Mouse (Mus musculus) heart, adult 18-20 months (tissue): ENCODE data around the gene A730046J19Rik. TPM values are rescaled to one million over a fixed set of nuclear protein-coding genes. Genes with fewer than 3 reads are reported as not detected.
A peak's percentile ranks its signal among the peaks of the same experiment; 100 is the strongest.

Experiments
- DNase-seq, 2 experiments: peaks; one replicate each; pipeline ENCODE4 v3.0.0; 2021 to 2022; ENCODE audit warnings: mixed read lengths in 1 of 2
- long read RNA-seq, 2 experiments: library from polyadenylated mRNA; stranded (forward); transcript quantifications; one replicate each; pipeline ENCODE4 v2.0.0; 2021
- total RNA-seq, 2 experiments: library from RNA; stranded (reverse); gene quantifications; 2 replicates each; pipeline ENCODE4 v1.2.3; 2021

Gene A730046J19Rik
- total RNA-seq: under 1 TPM; 0.49 to 0.57 TPM
- long read RNA-seq, experiment 1: 0 reads
- long read RNA-seq, experiment 2: 0 reads

DNA sequence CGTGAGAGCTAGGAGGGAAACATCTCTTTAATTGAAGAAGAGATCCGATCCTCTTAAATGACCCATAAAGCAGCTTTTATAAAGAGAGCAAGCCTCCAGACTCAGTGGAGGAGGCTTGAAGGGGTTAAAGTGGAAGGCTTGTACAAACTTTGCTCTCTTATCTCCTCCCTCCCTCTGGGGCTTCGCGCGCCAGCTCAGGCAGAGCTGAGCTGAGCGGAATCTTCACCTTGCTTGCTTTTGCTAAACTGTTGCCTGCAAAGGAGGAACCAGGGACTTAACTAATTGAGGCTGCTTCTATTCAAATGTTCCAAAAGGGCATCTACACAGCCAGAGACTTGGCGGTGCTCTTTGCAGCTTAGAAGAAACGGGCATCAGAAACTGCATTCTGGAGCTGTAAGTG is at the start of gene A730046J19Rik:
Gene A730046J19Rik (plus strand): TSS at position 173 of the 400 bp plus-strand sequence.
- DNase-seq: no peak

DNA sequence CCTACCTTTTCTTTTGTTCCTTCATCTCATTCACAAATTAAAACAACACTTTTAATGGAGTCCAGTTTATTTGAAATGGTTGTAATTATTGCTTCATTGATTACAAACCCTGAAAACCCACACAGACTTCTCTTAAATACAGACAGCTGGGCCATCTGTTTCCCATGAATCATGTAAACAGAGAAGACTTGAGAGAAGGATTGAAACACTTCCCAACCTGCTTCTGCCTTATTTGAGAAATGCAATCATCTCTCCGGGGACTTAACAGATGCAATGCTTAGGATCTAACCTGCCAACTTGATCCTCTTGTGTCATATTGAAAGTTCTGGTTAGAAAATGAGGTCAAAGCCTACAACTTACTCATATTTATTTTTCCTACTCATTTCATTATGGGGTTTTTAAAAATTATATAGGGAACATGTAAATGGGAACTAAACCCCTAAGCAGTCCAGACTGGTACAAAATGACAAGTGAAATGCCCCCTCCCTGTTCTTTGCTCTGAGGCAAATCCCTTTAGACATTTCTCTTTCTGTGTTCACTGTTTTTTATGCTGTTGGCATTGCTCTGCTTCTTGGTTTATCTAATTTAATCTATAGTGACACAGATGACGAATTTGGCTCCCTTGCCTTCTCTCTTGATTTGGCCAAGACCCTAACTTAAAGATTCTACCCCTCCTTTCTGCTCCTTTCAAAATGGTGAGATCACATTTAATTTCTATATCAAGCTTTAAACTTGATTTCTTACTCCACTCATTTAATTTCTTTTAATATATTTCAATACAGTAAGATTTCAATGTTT is 48.7 kb upstream of the A730046J19Rik start:
- peak in 1 of 2 experiments; percentile 7 for DNase-seq

- no peak for DNase-seq
Measured at GRCm38 (mm10) chrX:144136281-144136680, 17.2 kb upstream of the A730046J19Rik start.

DNA sequence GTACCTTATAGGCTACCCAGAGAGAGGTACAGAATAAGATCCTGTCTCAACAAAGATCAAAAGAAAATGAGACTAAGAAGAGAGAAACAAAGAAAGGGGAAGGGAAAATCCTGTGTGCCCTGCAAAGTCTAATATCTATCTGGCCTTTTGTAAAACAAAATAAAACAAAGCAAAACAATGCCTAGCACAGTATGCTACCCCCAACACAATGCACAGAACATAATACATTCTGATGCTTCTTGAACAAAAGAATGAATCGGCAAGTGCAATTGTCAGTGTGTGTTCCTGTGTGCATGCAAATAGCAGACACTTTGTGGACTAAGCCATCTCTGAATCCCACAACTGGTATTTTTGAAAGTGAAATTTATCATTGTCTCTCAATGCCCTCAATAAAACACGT is 3.5 kb upstream of the A730046J19Rik start:
- DNase-seq: no peak

DNA sequence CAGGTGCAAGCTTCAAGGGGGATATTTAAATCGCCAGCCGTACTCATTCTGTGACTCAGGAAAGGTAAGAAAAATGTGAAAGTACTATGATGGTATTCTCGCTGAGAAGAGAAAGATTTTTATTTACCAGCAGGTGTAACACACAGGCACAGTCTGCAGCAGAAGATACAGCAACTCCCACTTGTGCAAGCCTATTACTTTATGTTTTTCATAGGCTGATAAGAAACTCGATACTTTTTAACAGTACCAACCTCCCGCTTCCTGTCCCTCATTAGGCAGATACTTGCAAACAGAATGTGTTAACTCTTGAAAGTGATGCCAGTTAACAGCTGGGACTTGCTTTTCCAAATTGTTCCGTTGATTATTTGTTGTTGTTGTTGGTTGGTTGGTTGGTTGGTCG is 616 bp downstream of the A730046J19Rik start:
- DNase-seq: no peak

DNA sequence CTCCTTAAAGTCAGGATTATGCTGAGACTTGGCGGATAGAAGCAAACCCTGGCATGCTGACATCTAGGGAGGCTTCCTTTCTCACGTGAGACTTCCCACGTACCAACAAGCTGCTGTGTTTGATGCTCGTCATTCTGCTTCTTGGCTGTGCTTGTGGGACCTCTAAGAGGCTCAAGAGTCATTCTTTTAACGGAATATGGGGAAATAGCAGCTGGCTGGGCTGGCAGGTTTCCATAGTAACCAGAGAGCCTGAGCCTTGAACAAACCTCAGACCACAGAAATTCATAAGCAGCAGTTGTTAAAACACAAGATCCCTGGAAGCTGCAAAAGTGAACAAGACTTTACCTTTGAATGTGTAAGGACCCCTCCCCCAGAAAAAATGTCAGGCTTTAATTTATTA is 9.4 kb downstream of the A730046J19Rik start:
- no peak for DNase-seq

Other genes starting within 250 kb of the A730046J19Rik start
- not detected for gene Dcx, start 220.4 kb upstream of the A730046J19Rik start, total RNA-seq
- 1 to 10 TPM; 5.1 to 6.7 TPM for gene Alg13, start 164.1 kb downstream of the A730046J19Rik start, total RNA-seq